Mouse (Mus musculus) lung, adult 2 months (tissue): Measurements from ENCODE around the gene Smyd1.

Experiments
- CTCF ChIP-seq: fragments of 200-500 bp; IDR thresholded peaks from 2 replicates; pipeline ENCODE4 v1.5.1; 2011; ENCODE audit warnings: mild to moderate bottlenecking, low read length, control low read depth; ENCODE audit not compliant: insufficient read depth
- POLR2A ChIP-seq: fragments of 200-500 bp; IDR thresholded peaks from 2 replicates; pipeline ENCODE4 v1.6.1; 2011; ENCODE audit warnings: low read depth, mild to moderate bottlenecking, control low read depth, low read length, borderline replicate concordance; ENCODE audit errors: extremely low read depth

GRCm38 (mm10) chr6:71203674-71204073, 118.4 kb downstream of the Smyd1 start:
- TF ChIP-seq CTCF (no peak), POLR2A (no peak)
